Mouse (Mus musculus) lung, adult 2 months (tissue): ENCODE results near the gene Snx29.

Experiments used
- CTCF ChIP-seq: fragments of 200-500 bp; IDR thresholded peaks from 2 replicates; pipeline ENCODE4 v1.5.1; 2011; ENCODE audit warnings: mild to moderate bottlenecking, low read length, control low read depth; ENCODE audit not compliant: insufficient read depth
- POLR2A ChIP-seq: fragments of 200-500 bp; IDR thresholded peaks from 2 replicates; pipeline ENCODE4 v1.6.1; 2011; ENCODE audit warnings: low read depth, mild to moderate bottlenecking, control low read depth, low read length, borderline replicate concordance; ENCODE audit errors: extremely low read depth

DNA sequence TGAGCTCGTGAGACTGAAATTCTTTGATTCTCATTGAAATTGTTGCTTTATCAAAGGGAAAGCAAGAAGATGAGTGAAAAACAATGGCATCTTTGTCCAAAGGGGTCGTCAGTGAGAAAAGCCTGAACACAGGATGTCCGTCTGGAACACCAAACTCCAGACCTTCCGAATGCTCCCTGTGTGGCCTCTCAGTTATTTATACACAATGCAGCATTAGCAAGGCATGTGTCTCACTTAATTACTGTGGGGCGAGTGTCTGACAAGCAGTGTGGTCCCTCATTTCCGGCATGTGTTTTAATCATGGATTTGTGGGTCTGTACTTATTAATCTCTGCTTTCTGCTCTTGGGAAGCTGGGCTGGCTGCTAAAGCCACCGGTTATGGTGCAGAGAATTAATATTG is 275.1 kb downstream of the Snx29 start:
- TF ChIP-seq CTCF: no peak
- no peak for TF ChIP-seq POLR2A
